Mouse (Mus musculus) skeletal muscle tissue, postnatal 0 days (tissue): ENCODE data around the gene Olfr303. TPM values are rescaled to one million over a fixed set of nuclear protein-coding genes. Genes with fewer than 3 reads are reported as not detected.

Experiments used
- polyA plus RNA-seq: library from polyadenylated mRNA; unstranded; fragments of >200 nt; fragmentation: Nextera tagmentation; extraction: Ambion mirVana; gene quantifications from 2 replicates; pipeline ENCODE4 v1.2.1, GENCODE M21; 2015

Gene Olfr303
- not detected in 2 replicates for polyA plus RNA-seq

GRCm38 (mm10) chr7:86397689-86398088 is at the start of gene Olfr303:
TSS of gene Olfr303 (minus strand) at chr7:86397789.

DNA sequence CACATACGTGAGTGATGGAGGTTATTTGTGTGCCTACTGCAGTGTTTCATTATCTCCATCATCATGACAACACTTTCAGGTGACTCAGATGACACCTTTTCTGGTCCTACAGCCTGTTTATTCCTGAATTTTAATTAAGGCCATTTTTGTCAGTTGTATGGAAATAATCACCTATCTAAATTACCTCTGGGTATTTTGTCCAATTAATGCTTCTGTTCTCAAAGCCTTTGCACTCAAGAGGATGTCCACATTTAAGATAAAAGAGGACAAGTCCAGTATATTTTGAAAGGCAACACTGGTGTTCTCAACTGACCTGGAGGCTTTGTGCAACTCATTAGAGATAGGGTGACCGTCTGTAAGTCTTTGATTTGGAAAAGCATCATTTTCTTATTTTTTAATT is 6.0 kb upstream of the Olfr303 start, which contains the start of gene Olfr301:
TSS of gene Olfr301 (plus strand) at position 301 of the 400 bp plus-strand sequence.

DNA sequence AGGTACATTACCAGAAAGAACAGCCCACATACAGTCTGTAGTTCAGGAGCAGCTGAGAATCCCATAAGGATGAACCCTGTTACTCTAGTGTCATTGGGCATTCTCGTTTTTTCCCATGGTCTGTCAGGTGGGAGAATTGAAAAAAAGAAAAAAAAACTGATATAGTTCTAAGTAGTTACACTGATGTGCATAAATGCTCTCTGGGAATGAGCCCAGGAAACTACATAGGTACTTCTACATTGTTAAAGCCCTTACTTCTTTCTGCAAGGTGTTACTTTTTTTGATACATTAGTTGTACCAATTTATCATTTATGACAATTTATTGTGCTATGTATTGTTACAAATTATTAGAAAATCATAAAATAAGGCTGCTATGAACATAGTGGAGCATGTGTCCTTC is 11.0 kb downstream of the Olfr303 start, which contains the start of gene Olfr304:
TSS of gene Olfr304 (minus strand) at position 101 of the 400 bp plus-strand sequence.

DNA sequence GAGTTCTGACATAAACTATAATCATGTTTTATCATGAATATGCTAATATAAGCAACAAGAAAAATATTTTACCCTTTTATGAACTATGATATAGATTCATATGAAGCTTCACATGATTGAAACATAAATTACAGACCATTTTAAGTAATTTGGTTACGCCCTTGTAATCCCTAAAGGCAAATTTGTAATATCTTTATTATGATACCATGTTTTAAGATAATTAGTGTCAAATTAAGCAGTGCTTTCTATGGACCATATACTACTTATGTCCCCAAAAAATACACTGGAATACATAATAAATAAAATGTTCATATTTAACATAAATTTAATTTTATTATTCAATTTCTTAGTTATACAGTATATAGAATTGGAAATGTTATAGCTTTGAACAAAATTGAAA is 30.8 kb downstream of the Olfr303 start, which contains the start of gene Olfr305:
TSS of gene Olfr305 (minus strand) at position 101 of the 400 bp plus-strand sequence.

Other genes starting within 250 kb of the Olfr303 start
- not detected in 2 replicates for gene Vmn2r75, start 226.0 kb downstream of the Olfr303 start, polyA plus RNA-seq
- not detected in 2 replicates for gene Vmn2r76, start 151.5 kb downstream of the Olfr303 start, polyA plus RNA-seq
- gene Olfr310, start 120.6 kb downstream of the Olfr303 start, polyA plus RNA-seq: not detected in 2 replicates
- not detected in 2 replicates for gene Olfr309, start 84.1 kb downstream of the Olfr303 start, polyA plus RNA-seq
- not detected in 2 replicates for gene Olfr308, start 72.2 kb downstream of the Olfr303 start, polyA plus RNA-seq
- not detected in 2 replicates for gene Olfr307, start 60.2 kb downstream of the Olfr303 start, polyA plus RNA-seq
- not detected in 2 replicates for gene Olfr305, start 30.9 kb downstream of the Olfr303 start, polyA plus RNA-seq
- gene Olfr304, start 11.1 kb downstream of the Olfr303 start, polyA plus RNA-seq: not detected in 2 replicates
- not detected in 2 replicates for gene Olfr301, start 6.1 kb upstream of the Olfr303 start, polyA plus RNA-seq
- not detected in 2 replicates for gene Olfr299, start 62.1 kb upstream of the Olfr303 start, polyA plus RNA-seq
- gene Olfr298, start 94.7 kb upstream of the Olfr303 start, polyA plus RNA-seq: not detected in 2 replicates
- not detected in 2 replicates for gene Olfr297, start 122.2 kb upstream of the Olfr303 start, polyA plus RNA-seq
- not detected in 2 replicates for gene Olfr295, start 186.1 kb upstream of the Olfr303 start, polyA plus RNA-seq
- not detected in 2 replicates for gene Olfr294, start 218.9 kb upstream of the Olfr303 start, polyA plus RNA-seq